Mouse (Mus musculus) yolk sac, embryonic 10.5 days (tissue): ENCODE data around the gene Mthfsl.
"Not testable (repeated sequence)": the region's sequence is repeated elsewhere in the genome, so short reads cannot be mapped to it uniquely, and the experiment has no call there.

ENCODE experiments used
- DNase-seq: peaks from one replicate; pipeline ENCODE4 v3.0.0-alpha.2; 2017; ENCODE audit warnings: low spot score

The Mthfsl gene

GRCm38 (mm10) chr9:88689451-88689850 is 30.6 kb downstream of the Mthfsl start:
- DNase-seq = not testable (repeated sequence)

- not testable (repeated sequence) for DNase-seq
These were observed 33.4 kb downstream of the Mthfsl start for GRCm38 (mm10) chr9:88686719-88687118.

GRCm38 (mm10) chr9:88658341-88658740 is 61.8 kb downstream of the Mthfsl start:
- not testable (repeated sequence) for DNase-seq

GRCm38 (mm10) chr9:88650742-88651141 is 69.4 kb downstream of the Mthfsl start:
- DNase-seq = not testable (repeated sequence)
